Mouse (Mus musculus): ENCODE measurements around the gene Akr1c13.

Gene Akr1c13

DNA sequence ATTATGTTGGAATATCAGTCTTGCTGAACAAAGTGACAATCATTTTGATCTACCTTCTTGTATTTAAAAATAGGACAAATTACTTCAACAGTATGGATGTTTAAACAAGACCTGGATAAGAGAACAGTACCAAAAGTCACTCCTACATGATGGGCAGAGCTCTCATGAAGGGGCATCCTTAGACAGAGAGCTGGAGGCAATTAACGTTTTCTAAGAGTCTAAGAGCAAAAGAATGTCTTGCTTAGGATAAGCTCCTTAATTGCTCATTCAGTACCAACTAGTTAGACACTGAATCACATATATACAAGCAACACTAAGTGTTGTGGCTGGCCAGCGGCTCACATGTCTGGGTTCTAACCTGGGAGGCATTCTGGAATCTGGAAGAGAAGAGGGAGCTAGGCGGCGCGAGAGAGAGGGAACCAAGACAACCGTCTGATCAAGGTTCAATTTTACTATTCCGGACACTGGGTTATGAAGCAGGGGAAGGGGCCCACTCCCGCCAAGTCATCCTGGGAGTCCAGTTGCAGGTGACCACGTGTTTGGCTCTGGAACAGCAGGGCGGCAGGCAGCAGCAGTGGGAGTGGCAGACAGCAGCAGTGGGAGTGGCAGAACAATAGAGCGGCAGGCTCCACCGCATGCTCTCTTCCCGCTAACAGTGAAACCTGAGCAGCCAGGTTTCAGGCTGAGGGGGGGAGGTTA lies 54.1 kb downstream of the Akr1c13 start:
- DNase-seq (ENCODE audit: low spot score), result no peak

DNA sequence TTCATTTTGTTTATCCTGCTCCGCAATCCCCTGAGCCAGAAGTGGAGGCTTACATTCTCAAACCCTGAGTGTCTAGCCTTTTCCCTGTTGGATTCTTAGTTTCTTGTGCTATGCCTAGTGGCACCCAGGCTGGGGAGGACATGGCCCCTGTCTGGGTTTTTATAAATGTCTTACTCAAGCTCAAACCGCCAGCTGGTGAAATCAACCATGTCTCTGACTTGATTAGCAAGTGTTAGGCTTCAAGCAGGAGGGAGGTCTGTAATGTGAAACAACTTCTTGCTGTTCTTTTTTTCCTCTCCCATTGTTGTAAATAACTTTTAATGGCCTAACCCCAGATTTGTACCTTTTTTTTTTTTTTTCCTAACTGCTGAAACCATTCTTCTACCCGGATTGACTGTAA lies 58.4 kb downstream of the Akr1c13 start:
- no peak for DNase-seq (ENCODE audit: low spot score)

Data from spleen, adult 12 weeks (tissue).